Mouse (Mus musculus): ENCODE data around the gene Ksr2. TPM values are rescaled to one million over a fixed set of nuclear protein-coding genes. Genes with fewer than 3 reads are reported as not detected.
A peak's percentile ranks its signal among the peaks of the same experiment; 100 is the strongest.

The Ksr2 gene
- polyA plus RNA-seq, 1 experiment from 2014 or later = 7.1 TPM

DNA sequence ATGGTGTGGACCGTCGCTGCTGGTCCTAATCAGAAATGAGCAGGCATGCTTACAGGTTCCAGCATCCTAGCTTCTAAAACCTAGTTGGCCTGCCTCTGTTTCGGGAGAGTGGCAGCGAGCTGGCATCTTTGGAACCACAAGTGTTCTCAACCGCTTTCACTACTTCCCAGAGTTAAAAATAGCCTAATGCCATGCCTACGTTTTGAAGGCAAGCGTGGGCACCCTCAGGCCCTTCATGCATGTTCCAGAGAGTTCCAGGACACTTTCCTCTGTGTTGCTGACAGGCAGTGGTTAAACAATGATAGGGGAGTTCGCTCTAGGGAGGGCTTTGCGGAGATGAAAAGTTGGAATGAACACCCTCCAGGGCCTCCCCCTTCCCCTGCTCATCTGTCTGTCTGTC, 303.3 kb downstream of the Ksr2 start:
- no peak overlapping the region for H3K4me3 ChIP-seq
- H3K36me3 ChIP-seq = peaks cover 6% of the 10 kb centered on the region; the same call in 1 of the 2 replicates
- no peak overlapping the region for H3K9ac ChIP-seq
- no peaks in the 10 kb centered on the region for H3K27me3 ChIP-seq
- no peak for ATAC-seq (ENCODE audit: low FRiP score)
- H3K4me2 ChIP-seq = no peak overlapping the region
- 82% methylated on average over 9 of the region's 9 CpGs for WGBS
- peaks cover 11% of the 10 kb centered on the region; the same call in 1 of the 2 replicates for H3K4me1 ChIP-seq (replicated peaks)
- H3K9me3 ChIP-seq = no peaks in the 10 kb centered on the region
- peak overlapping the region; percentile 49 for H3K27ac ChIP-seq

DNA sequence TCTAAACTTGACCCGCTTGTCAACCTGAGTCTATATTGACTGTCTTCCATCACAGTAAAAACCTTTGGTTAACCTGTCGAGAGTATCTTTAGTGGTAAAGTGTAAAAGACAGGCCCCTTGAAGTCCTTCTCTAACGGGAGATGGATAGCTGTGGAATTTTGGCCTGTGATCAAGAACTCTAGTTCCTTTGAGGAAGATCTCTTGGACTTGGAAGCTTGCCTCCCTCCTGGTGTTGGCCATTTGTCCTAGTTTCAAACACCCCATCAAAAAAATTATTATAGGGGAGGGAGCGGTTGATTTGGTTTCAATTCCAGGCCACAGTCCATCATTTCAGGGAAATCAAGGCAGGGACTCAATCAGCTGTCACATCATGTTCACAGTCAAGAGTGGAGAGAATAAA, 309.5 kb downstream of the Ksr2 start:
- no peak overlapping the region for H3K9ac ChIP-seq
- no peaks in the 10 kb centered on the region for H3K27me3 ChIP-seq
- ATAC-seq (ENCODE audit: low FRiP score) = no peak
- no peak overlapping the region for H3K4me2 ChIP-seq
- H3K4me3 ChIP-seq = no peak overlapping the region
- no peaks in the 10 kb centered on the region for H3K36me3 ChIP-seq
- H3K4me1 ChIP-seq (replicated peaks) = peaks cover 7% of the 10 kb centered on the region
- 93% methylated on average over 4 of the region's 4 CpGs for WGBS
- no peak overlapping the region for H3K27ac ChIP-seq
- no peaks in the 10 kb centered on the region; the same call in 1 of the 2 replicates for H3K9me3 ChIP-seq

DNA sequence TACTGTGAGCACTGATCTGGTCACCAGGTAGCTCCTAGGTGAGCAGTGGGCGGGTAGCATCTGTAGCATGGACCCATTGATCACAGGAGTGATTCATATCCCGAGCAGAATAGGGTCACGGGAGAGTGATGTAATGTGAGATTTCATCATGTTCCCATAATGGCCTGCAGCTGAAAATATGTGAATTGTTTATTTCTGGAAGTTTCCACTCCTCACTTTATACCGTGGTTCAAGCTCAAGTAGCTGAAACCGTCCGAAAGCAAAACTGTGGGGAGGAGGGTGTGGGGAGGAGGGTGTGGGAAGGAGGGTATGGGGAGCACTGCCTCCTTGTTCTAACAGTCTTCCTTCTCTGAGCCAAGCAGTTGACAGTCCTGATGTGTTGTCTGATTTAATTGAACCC, 312.7 kb downstream of the Ksr2 start:
- ATAC-seq (ENCODE audit: low FRiP score) = no peak
- WGBS = 84% methylated on average over 6 of the region's 6 CpGs
- Histone ChIP-seq H3K27ac (no peak overlapping the region), H3K36me3 (no peaks in the 10 kb centered on the region), H3K4me1 (replicated peaks) (peaks cover 11% of the 10 kb centered on the region), H3K4me3 (no peak overlapping the region), H3K4me2 (no peak overlapping the region), H3K27me3 (no peaks in the 10 kb centered on the region), H3K9me3 (no peaks in the 10 kb centered on the region; the same call in 1 of the 2 replicates), H3K9ac (no peak overlapping the region)

DNA sequence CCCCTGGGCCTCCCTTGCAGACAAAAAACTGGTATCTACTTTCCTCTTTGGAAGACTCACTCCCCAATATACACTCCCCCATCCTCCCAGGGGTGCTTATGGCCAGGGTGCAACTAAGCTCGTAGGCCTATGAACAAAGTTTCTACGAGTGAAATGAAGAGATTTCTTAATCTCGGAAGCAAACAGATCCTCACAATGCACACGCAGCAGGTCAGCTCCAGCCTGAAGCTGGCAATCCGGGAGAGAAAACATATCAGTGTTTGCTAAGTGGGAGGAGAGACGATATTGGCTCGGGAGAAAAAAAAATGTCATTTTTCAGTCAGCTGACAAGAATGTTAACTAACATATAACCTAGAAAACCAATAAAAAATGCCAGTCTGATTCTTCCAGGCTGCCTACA, 313.3 kb downstream of the Ksr2 start:
- 72% methylated on average over 7 of the region's 7 CpGs for WGBS
- no peak overlapping the region for H3K4me2 ChIP-seq
- peaks cover 16% of the 10 kb centered on the region for H3K4me1 ChIP-seq (replicated peaks)
- no peak overlapping the region for H3K4me3 ChIP-seq
- H3K9me3 ChIP-seq = no peaks in the 10 kb centered on the region; the same call in 1 of the 2 replicates
- no peaks in the 10 kb centered on the region for H3K36me3 ChIP-seq
- H3K27me3 ChIP-seq = no peaks in the 10 kb centered on the region
- no peak overlapping the region for H3K9ac ChIP-seq
- H3K27ac ChIP-seq = no peak overlapping the region; the same call in 1 of the 2 replicates
- ATAC-seq (ENCODE audit: low FRiP score) = no peak

DNA sequence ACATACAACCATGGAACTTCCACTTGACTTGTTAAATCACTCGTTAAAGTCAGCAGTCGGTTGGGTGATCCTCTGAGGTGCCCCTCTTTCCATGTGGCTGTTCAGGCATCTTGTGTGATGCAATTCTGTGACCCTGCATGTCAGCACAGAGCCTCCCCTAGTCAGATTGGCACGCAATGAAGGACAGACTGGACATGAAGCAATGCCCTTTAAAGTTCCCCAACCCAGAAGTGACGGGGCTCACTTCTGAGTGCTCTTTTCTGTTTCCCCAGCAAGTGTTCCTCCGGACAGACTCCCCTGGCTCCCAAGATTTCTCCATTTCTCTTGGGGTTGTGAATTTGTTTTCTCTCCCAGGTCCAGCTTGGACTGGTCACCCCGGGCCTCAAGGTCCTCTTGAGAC, 317.5 kb downstream of the Ksr2 start:
- Histone ChIP-seq H3K27me3 (no peaks in the 10 kb centered on the region), H3K4me2 (no peak overlapping the region), H3K36me3 (no peaks in the 10 kb centered on the region), H3K27ac (no peak overlapping the region), H3K4me3 (no peak overlapping the region), H3K9ac (no peak overlapping the region), H3K4me1 (replicated peaks) (peaks cover 19% of the 10 kb centered on the region), H3K9me3 (no peaks in the 10 kb centered on the region)
- ATAC-seq (ENCODE audit: low FRiP score) = no peak
- 51% methylated on average over 6 of the region's 6 CpGs for WGBS

DNA sequence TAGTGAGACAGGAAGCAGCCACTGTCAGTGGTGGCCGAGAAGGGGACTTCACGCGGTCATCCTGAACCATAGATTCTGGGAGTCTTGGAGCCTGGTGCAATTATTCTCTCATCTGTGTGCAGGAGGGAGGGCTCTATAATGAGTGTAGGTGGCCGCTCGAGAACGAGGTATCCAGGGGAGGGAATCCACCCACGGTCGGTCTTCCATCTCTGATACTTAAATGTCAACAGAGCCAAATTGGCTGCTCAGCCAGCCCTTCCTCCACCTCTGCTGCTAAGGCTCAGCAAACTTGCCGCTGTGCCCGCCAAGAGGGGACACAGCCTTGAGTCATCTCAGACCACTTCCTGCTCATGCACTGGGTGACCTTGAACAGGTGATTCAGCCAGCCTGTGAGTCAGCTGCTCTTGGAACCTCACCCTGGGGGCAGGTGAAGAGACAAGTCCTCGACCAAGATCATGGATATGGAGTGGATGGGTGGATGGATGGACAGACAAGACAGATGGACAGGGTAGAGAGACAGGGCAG, 330.9 kb downstream of the Ksr2 start:
- H3K9ac ChIP-seq = no peak overlapping the region
- peaks cover 20% of the 10 kb centered on the region for H3K4me1 ChIP-seq (replicated peaks)
- H3K36me3 ChIP-seq = no peaks in the 10 kb centered on the region
- no peak for ATAC-seq (ENCODE audit: low FRiP score)
- peaks cover 5% of the 10 kb centered on the region; the same call in 1 of the 2 replicates for H3K27me3 ChIP-seq
- no peaks in the 10 kb centered on the region for H3K9me3 ChIP-seq
- no peak overlapping the region for H3K4me2 ChIP-seq
- no peak overlapping the region for H3K27ac ChIP-seq
- no peak overlapping the region for H3K4me3 ChIP-seq
- 75% methylated on average over 11 of the region's 11 CpGs for WGBS

DNA sequence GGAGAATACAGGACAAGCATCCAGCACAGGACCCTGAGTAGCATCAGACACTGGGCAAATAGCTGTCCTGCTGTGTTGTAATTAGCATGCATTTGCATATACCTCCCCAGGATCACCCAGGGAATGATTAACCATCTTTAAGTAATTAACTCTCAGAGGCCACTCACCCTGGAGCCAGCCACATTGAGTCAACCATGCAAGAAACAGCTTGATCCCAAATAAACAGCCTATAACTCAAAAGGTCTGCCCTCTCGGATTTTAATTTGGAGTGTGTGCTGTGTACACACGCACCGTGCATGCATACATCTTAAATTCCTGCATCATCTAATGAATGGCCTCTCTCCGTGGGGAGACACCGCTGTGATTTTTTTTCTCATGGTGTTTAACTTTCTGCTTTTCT, 335.6 kb downstream of the Ksr2 start:
- WGBS = 16% methylated on average over 5 of the region's 5 CpGs
- Histone ChIP-seq H3K4me3 (no peak overlapping the region), H3K27ac (no peak overlapping the region), H3K27me3 (no peaks in the 10 kb centered on the region), H3K9me3 (no peaks in the 10 kb centered on the region), H3K4me1 (replicated peaks) (peaks cover 24% of the 10 kb centered on the region), H3K36me3 (peaks cover 15% of the 10 kb centered on the region), H3K9ac (no peak overlapping the region), H3K4me2 (no peak overlapping the region)
- no peak for ATAC-seq (ENCODE audit: low FRiP score)

DNA sequence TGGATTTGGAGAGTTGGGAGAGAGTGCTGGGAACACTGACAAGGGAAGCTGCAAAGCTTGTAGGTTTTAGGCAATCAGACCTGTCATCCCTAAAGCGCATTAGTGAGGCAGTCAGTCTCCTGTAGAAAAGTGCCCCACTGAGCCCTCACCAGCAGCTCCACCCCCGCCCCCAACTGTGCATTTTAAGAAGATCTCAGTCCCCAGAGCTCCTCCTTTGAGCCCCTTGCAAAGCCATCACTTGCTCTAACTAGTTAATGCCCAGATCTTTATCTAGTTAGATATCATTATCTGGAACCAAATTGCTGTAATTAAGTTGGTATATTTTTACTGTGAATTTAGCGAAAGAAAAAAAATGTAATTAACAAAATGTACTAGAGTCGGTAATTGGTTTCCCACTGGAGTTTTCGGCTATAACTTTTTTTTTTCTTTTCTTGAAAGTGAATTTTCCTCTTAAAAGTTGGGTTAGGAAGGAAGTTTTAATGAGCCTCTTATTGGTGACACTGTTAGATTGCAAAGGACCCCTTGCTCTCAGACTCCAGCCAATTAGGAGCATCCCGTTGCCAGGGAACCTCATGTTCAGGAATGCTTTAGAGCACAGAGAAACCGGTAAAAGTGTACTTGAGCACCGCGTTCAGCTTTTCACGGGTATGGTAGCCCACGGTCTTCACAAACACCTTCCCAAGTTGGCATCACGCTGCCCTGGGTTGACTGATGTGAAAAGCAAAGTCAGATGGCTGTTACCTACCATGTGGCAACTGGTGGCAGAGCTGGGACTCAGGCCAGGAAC, 344.1 kb downstream of the Ksr2 start:
- no peaks in the 10 kb centered on the region for H3K9me3 ChIP-seq
- ATAC-seq (ENCODE audit: low FRiP score) = no peak
- 27% methylated on average over 12 of the region's 12 CpGs for WGBS
- no peaks in the 10 kb centered on the region; the same call in 1 of the 2 replicates for H3K4me1 ChIP-seq (replicated peaks)
- no peak overlapping the region for H3K4me2 ChIP-seq
- H3K4me3 ChIP-seq = no peak overlapping the region
- no peak overlapping the region for H3K9ac ChIP-seq
- no peak overlapping the region for H3K27ac ChIP-seq
- H3K36me3 ChIP-seq = peaks cover 40% of the 10 kb centered on the region
- H3K27me3 ChIP-seq = no peaks in the 10 kb centered on the region

DNA sequence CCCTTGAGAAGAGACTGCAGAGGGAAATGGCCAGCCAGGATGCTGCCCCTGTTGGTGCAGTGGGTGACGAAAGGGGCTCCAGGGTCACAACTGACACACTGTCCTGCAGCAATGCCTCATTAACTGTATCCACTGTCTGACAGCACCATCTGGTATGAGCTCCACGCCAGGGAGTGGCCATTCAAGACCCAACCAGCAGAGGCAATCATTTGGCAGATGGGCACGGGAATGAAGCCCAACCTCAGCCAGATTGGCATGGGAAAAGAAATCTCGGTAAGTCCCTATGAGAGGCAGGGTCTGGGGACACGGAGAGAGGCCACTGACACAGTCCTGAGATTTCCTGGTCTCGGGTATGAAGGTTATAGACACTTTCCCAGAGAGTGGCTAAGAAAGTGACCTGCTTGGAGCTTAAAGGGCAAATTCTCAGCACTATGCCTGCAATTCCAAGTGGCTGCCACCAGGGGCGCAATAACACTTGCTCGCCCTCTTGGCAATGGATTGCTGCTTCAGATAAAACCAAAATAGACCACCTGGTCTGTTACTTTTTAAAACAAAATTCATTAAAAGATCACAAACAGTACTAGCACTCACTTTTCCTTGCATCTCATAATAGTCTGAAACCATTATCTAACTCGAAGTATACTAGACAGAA, 347.5 kb downstream of the Ksr2 start:
- H3K27me3 ChIP-seq = no peaks in the 10 kb centered on the region
- H3K27ac ChIP-seq = no peak overlapping the region
- WGBS = 74% methylated on average over 9 of the region's 9 CpGs
- no peak overlapping the region for H3K4me3 ChIP-seq
- no peak overlapping the region for H3K9ac ChIP-seq
- no peaks in the 10 kb centered on the region for H3K9me3 ChIP-seq
- H3K36me3 ChIP-seq = peaks cover 59% of the 10 kb centered on the region
- ATAC-seq (ENCODE audit: low FRiP score) = no peak
- H3K4me1 ChIP-seq (replicated peaks) = no peaks in the 10 kb centered on the region; the same call in 1 of the 2 replicates
- H3K4me2 ChIP-seq = no peak overlapping the region

DNA sequence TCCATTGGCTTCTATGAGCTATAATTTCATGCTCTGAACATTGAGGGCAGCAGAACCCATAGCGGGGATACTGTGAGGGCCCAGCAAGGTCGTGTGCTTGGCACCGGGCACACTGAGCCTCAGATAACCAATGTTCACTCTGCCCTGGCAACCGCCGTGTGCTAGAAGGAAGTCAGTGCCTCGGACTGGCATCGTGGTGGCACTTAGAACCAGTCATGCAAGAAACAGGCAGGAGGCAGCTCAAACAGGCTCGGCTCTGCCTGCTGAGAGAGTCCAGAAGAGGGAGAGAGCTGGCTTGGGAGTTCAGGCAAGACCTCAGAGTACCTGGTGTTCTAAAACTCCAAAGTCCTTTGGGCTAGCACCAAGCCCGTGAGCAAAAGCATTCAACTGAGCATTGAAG, 350.7 kb downstream of the Ksr2 start:
- Histone ChIP-seq H3K36me3 (peaks cover 59% of the 10 kb centered on the region), H3K9ac (no peak overlapping the region), H3K4me3 (no peak overlapping the region), H3K4me2 (no peak overlapping the region), H3K27ac (no peak overlapping the region), H3K4me1 (replicated peaks) (no peaks in the 10 kb centered on the region), H3K27me3 (no peaks in the 10 kb centered on the region), H3K9me3 (no peaks in the 10 kb centered on the region)
- no peak for ATAC-seq (ENCODE audit: low FRiP score)
- WGBS = 83% methylated on average over 9 of the region's 9 CpGs

DNA sequence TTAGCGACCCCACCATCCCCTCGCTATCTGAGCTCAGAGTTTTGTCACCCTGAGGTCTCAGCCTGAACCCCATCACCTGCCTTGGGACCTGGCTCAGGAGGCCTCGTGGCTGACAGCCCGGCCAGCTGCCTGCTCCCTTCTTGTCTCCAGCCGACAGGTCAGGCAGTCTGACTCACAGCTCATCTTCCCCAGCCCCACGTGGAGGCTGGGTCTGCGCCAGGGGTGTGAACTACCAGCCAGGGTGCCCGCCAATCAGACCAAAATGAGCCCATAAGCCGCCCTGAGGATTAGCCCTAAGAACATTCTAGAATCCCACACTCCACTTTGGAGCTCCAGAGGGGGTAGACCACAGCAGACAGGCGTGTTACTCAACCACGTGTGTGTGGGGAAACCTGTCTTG, 365.4 kb downstream of the Ksr2 start:
- ATAC-seq (ENCODE audit: low FRiP score) = no peak

DNA sequence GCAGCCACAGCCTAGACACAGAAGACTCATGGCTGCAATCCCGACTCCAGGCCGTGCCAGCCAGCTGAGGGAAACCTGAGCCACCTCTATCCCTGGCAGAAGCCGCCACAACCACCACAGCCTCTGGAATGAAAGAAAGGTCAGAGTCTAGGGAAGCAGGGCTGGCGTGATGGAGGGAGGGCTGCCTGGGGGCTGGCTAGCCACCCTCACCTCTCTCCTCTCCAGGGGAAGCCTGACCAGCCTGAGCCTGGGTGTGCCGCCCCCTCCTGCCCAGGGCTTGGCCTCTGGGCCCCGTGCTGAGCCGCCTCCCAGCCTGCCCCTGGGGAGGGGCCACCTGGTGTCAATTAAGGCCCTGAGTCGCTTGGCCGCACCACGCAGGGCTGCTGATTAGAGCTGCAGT, 366.9 kb downstream of the Ksr2 start, which contains the start of gene Nos1:
Gene Nos1, plus strand, starts transcription at position 352 of the 400 bp plus-strand sequence.
- H3K9me3 ChIP-seq = no peaks in the 10 kb centered on the region
- no peaks in the 10 kb centered on the region for H3K27me3 ChIP-seq
- H3K27ac ChIP-seq = peak within 1 kb of the TSS; percentile 2; the same call in 1 of the 2 replicates
- H3K9ac ChIP-seq = 0 out of 2 replicates have a peak within 1 kb of the TSS, but pooled peaks have one; percentile 35
- ATAC-seq (ENCODE audit: low FRiP score) = no peak
- no peak within 1 kb of the TSS for H3K4me2 ChIP-seq
- 16% methylated on average over 10 of the region's 10 CpGs for WGBS
- no peak within 1 kb of the TSS for H3K4me3 ChIP-seq
- H3K4me1 ChIP-seq (replicated peaks) = peaks cover 7% of the 10 kb centered on the region
- H3K36me3 ChIP-seq = no peaks in the 10 kb centered on the region

More for the DNA sequence above, 365.4 kb downstream of the Ksr2 start:
- no peak overlapping the region for H3K27ac ChIP-seq
- H3K9ac ChIP-seq = no peak overlapping the region
- no peaks in the 10 kb centered on the region for H3K9me3 ChIP-seq
- H3K4me1 ChIP-seq (replicated peaks) = peaks cover 7% of the 10 kb centered on the region
- no peak overlapping the region for H3K4me3 ChIP-seq
- WGBS = 64% methylated on average over 11 of the region's 11 CpGs
- no peak overlapping the region for H3K4me2 ChIP-seq
- no peaks in the 10 kb centered on the region for H3K27me3 ChIP-seq
- no peaks in the 10 kb centered on the region for H3K36me3 ChIP-seq

Data from hindbrain, embryonic 13.5 days (tissue).